Mouse (Mus musculus) erythroblast, adult 5-6 weeks (primary cell): Measurements from ENCODE around the gene Vps13d. TPM values are rescaled to one million over a fixed set of nuclear protein-coding genes. Genes with fewer than 3 reads are reported as not detected.

ENCODE experiments used
- ATAC-seq: replicated peaks from 2 replicates; pipeline ENCODE4 v1.8.0; 2016; ENCODE audit warnings: moderate number of reproducible peaks, mild to moderate bottlenecking, moderate TSS enrichment, inconsistent platforms; ENCODE audit not compliant: poor library complexity, low FRiP score, severe bottlenecking
- total RNA-seq, 2 experiments: library from RNA; stranded (forward) in 1 of 2; stranded (reverse) in 1 of 2; fragments of 150-400 nt in 1 of 2; fragments of 200-764, 138-1000 nt in 1 of 2; gene quantifications; 2 replicates each; pipeline versions ENCODE4 v1.2.3 to v1.2.4; 2015 to 2017; ENCODE audit warnings: low replicate concordance in 2 of 2

Vps13d gene
- total RNA-seq, 2 experiments from 2014 or later: 38.5 to 44.2 TPM

DNA sequence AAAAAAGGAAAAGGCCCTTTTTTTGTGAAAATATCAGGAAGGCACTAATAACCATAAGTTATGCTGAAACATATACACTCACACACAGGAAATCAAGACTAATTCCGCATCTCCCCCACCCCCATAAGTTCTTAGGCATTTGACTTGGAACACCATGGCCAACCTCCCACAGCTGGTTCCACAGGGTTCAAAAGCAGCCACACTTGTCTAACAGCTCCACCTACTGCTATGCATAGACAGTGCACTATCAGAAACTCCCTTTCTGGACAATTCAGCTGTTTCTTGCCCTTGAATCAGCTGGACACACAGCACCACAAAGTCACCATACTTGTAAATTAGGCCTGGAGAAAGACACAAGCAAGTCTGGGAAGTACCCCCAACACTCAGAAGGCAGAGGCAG is 33.6 kb downstream of the Vps13d start:
- no peak for ATAC-seq

GRCm38 (mm10) chr4:145155956-145156355 is 38.8 kb downstream of the Vps13d start:
- peak; percentile 88 for ATAC-seq

DNA sequence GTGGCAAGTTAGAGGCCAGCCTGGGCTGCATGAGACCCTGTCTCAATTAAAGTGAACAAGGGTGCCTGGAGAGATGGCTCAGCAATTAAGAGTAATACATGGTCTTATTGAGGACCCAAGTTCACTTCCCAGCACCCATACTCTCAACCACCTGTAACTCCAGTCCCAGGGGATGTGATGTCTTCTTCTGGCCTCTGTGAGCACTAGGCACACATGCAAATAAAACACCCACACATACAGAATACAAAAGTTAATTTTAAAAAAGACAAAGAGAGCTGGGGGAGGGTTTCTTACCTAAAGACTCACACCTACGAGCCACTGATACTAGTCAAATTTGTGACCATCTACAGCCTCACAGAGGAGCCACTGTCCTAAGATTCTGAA is 43.7 kb downstream of the Vps13d start:
- no peak for ATAC-seq

- ATAC-seq: no peak
Measured at GRCm38 (mm10) chr4:145150345-145151102, 44.3 kb downstream of the Vps13d start.

- no peak for ATAC-seq
Measured at GRCm38 (mm10) chr4:145147006-145147961, 47.5 kb downstream of the Vps13d start.

DNA sequence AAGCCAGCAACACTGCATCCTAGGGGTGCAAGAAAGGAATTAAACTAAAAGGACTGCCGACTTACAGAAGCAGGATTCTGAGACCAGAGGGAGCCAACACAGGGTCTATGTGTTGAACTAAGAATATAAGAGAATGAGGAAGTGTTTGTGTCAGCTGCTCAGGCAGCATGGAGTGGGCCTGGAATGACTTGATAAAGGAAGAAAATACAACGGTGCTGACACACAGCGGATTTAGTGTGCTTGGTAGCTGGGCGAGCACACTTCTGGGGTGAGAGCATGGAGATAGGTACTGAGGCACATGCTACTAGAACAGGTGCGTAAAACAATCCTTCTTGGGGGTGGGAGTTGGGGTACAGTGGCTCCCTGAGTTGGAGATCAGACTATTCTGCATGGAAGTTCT is 51.3 kb downstream of the Vps13d start:
- no peak for ATAC-seq

DNA sequence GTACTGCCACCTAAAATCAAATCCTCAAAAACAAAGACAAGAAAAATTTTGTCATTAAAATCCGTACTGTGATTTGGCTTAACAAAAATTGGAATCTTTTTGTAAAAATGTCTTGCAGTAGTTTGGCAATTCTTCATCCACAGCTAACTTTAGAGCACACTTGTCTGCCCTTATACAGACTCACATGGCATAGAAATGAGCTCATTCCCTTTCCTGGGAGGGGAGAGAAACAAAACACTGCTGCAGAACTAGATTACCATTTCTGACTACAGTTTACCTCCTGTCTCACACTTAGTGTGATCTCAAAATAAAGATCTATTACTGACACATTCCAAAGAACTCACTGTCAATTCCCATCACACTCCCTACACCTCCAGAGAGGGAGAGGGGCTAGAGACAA is 58.1 kb downstream of the Vps13d start:
- no peak for ATAC-seq

GRCm38 (mm10) chr4:145135473-145135872 is 59.3 kb downstream of the Vps13d start:
- no peak for ATAC-seq

DNA sequence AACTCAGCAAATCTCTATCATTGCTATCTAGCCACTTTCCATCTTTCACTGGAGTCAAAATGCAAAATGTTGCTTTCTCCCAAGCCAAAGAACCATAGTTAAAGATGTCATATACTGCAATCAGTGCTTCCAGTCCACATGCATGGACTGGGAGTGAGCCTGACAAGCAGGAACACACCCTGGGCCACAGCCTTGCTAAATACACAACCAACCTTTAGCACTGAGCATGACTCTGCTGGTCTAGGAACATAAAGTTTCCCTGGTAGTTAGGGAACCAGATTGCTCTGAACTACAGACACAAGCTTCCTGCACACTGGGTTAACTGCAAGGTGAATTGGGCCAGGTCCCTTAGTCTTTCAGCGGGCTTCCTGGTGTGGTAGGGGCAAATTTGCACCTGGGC is 64.0 kb downstream of the Vps13d start:
- no peak for ATAC-seq

GRCm38 (mm10) chr4:145129956-145130548 is 64.8 kb downstream of the Vps13d start:
- ATAC-seq: no peak

GRCm38 (mm10) chr4:145125463-145126220 is 69.2 kb downstream of the Vps13d start:
- ATAC-seq: no peak

GRCm38 (mm10) chr4:145124419-145124818 is 70.4 kb downstream of the Vps13d start:
- no peak for ATAC-seq

GRCm38 (mm10) chr4:145111641-145112040 is 83.2 kb downstream of the Vps13d start:
- ATAC-seq: no peak

GRCm38 (mm10) chr4:145110736-145111135 is 84.1 kb downstream of the Vps13d start:
- no peak for ATAC-seq

- no peak for ATAC-seq
Measured at GRCm38 (mm10) chr4:145106796-145107195, 88.0 kb downstream of the Vps13d start.

DNA sequence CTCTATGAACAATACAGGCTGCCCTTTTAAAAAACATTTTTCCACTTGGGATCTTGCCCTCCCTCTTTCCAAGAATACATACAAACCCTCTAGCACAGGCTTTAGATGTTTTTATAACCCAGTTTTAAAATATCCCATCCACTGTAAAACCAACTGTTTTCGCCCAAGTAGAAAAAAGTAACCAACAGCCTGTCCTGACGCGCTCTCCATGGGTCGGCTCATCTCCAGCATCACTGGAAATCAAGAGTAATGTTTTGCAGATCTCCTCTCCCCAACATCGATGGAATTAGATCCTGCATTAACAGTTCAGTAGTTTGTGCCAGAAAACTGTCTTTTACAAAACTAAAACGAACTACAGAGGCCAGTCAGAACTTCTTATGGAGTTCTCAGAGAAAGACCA is 89.5 kb downstream of the Vps13d start:
- ATAC-seq: no peak

GRCm38 (mm10) chr4:145104917-145105316 is 89.9 kb downstream of the Vps13d start:
- no peak for ATAC-seq

DNA sequence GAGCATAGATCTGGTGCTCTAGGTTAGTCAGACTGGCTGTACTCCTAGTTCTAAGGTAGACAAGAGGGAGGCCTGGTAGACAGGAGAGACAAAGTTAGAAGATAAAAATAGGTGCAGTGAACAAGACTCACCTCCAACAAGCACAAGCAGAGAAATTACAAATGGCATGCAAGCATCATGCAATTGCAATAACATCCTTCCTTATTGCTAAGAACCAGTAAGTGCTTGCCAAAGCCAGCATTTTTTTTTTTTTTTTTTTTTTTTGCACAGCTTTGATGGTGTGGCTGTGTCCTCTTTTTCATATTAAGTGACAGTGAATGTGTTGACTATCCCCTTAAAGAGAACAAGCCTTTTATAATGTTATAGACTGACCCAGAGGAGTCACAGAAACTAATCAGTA is 91.2 kb downstream of the Vps13d start:
- no peak for ATAC-seq

DNA sequence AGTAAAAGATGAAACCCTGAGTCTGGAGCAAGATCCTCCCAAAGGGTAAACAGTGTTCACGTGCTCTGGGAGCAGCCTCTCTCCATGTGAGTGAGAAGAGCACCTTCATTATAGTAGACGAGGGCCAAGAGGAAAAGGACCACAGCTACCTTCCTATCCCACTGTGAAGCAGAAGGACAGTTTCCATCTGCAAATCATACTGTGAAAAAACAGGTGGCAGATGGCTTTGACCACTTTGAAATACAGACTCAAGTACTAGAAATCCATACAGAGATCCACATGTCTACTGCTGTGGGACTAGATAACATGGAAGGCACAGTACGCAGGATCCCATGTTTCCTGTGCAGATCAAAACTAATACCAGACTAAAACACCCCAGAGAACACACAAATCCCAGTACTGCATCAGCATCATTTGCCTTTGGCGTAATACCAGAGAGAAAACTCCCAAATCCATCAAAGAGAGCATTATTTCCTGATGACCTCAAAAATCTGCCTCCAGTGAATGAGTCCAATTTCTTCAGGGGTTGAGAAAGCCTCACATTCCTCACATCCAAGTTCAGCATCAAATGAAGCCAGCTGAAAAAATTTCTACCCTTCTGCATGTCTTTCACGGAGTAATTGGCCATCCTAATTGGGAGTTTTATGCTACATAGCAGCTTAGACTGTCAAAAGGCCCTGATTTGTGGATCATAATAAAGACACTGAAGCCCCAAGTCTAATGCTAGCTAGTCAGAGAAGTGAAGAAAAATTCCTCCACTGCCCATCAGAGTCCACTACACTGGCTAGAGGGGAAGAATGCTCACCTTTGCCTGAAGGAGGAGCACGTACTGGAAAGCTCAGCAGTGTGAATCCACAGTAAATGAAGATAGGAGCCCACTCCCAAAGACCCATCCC is 92.7 kb downstream of the Vps13d start:
- no peak for ATAC-seq
